Mouse (Mus musculus) brain, adult 2 months (tissue): ENCODE measurements at regions not wholly inside any gene's neighbourhood (a gene's known extent, or its start where the extent isn't known, plus 50 kb on each side); places are given as distances from the start of the nearest gene placed in this dataset.

Experiments
- DNase-seq: peaks from one replicate; pipeline ENCODE4 v3.0.0; 2011; ENCODE audit warnings: low read depth, low spot score

GRCm38 (mm10) chr5:119058231-119058851 is 497.9 kb downstream of the Med13l start:
- peak; percentile 10 for DNase-seq

- DNase-seq = no peak
Measured at GRCm38 (mm10) chr5:119059223-119059622, 498.7 kb downstream of the Med13l start.

- no peak for DNase-seq
Measured at GRCm38 (mm10) chr5:119060886-119061285, 500.4 kb downstream of the Med13l start.

- no peak for DNase-seq
Measured at GRCm38 (mm10) chr5:119062478-119062877, 502.0 kb downstream of the Med13l start.

GRCm38 (mm10) chr5:119066666-119067065 is 506.2 kb downstream of the Med13l start:
- peak; percentile 69 for DNase-seq

- DNase-seq = no peak
Measured at GRCm38 (mm10) chr5:119069765-119070333, 509.4 kb downstream of the Med13l start.

GRCm38 (mm10) chr5:119072712-119073111 is 512.2 kb downstream of the Med13l start:
- DNase-seq = no peak

GRCm38 (mm10) chr5:119080747-119081146 is 520.3 kb downstream of the Med13l start:
- DNase-seq = no peak

GRCm38 (mm10) chr5:119082895-119083294 is 522.4 kb downstream of the Med13l start:
- DNase-seq = no peak

- no peak for DNase-seq
Measured at GRCm38 (mm10) chr5:119097576-119098193, 537.2 kb downstream of the Med13l start.

- no peak for DNase-seq
Measured at GRCm38 (mm10) chr5:119099817-119100216, 539.3 kb downstream of the Med13l start.

- no peak for DNase-seq
Measured at GRCm38 (mm10) chr5:119103503-119103902, 543.0 kb downstream of the Med13l start.

GRCm38 (mm10) chr5:119107898-119108297 is 547.4 kb downstream of the Med13l start:
- DNase-seq = no peak

GRCm38 (mm10) chr5:119109501-119109900 is 549.0 kb downstream of the Med13l start:
- DNase-seq = no peak

- no peak for DNase-seq
Measured at GRCm38 (mm10) chr5:119114074-119114473, 553.6 kb downstream of the Med13l start.

- DNase-seq = no peak
Measured at GRCm38 (mm10) chr5:119125745-119126144, 544.7 kb upstream of the Tbx3 start.

GRCm38 (mm10) chr5:119130176-119130575 is 540.3 kb upstream of the Tbx3 start:
- no peak for DNase-seq

GRCm38 (mm10) chr5:119131461-119131860 is 539.0 kb upstream of the Tbx3 start:
- no peak for DNase-seq

GRCm38 (mm10) chr5:119133378-119133777 is 537.1 kb upstream of the Tbx3 start:
- no peak for DNase-seq

- no peak for DNase-seq
Measured at GRCm38 (mm10) chr5:119136916-119137315, 533.6 kb upstream of the Tbx3 start.

GRCm38 (mm10) chr5:119137409-119137808 is 533.1 kb upstream of the Tbx3 start:
- DNase-seq = no peak

- DNase-seq = no peak
Measured at GRCm38 (mm10) chr5:119137821-119138221, 532.6 kb upstream of the Tbx3 start.

- DNase-seq = no peak
Measured at GRCm38 (mm10) chr5:119138293-119138692, 532.2 kb upstream of the Tbx3 start.
